Mouse (Mus musculus): ENCODE measurements around the gene Zmpste24. TPM values are rescaled to one million over a fixed set of nuclear protein-coding genes. Genes with fewer than 3 reads are reported as not detected.
"Not testable (repeated sequence)": the region's sequence is repeated elsewhere in the genome, so short reads cannot be mapped to it uniquely, and the experiment has no call there.

Gene Zmpste24
- polyA plus RNA-seq, 1 experiment, result 2.6 TPM

- TF ChIP-seq FLI1 (IDR thresholded peaks at IDR 0.05; ENCODE audit: low read length) (no peak), GATA1 (IDR thresholded peaks at IDR 0.05; ENCODE audit: borderline replicate concordance, low read length) (no peak)
- Histone ChIP-seq H3K27me3 (replicated peaks) (no peaks in the 10 kb centered on the region), H3K36me3 (replicated peaks; ENCODE audit: low read length) (peaks cover 85% of the 10 kb centered on the region), H3K9me3 (no peaks in the 10 kb centered on the region), H3K4me3 (replicated peaks) (no peak overlapping the region), H3K4me1 (no peaks in the 10 kb centered on the region)
Measured at GRCm38 (mm10) chr4:121065336-121065735, 32.7 kb downstream of the Zmpste24 start.

DNA sequence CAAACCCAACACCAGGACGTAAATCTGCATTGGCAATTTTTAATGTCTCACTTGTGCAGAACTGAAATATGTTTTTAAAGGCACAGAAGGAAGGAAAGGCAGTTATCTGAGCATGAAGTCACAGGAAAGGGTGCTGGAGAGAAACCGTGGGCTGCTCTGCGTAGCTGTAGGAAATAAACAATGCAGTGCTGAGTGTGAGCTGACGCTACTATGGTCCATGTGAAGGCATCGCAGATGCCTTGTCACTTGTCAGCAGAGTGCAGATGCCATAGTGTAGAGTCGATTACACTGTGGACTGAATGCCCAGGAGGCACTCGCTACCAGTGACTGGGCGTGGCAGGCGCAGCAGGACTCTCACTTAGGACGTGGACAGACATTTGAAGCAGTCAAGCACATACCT is 38.8 kb downstream of the Zmpste24 start:
- not testable (repeated sequence) for H3K27me3 ChIP-seq (replicated peaks); H3K4me3 ChIP-seq (replicated peaks); H3K9me3 ChIP-seq; H3K4me1 ChIP-seq
- peaks cover 54% of the 10 kb centered on the region for H3K36me3 ChIP-seq (replicated peaks; ENCODE audit: low read length)

DNA sequence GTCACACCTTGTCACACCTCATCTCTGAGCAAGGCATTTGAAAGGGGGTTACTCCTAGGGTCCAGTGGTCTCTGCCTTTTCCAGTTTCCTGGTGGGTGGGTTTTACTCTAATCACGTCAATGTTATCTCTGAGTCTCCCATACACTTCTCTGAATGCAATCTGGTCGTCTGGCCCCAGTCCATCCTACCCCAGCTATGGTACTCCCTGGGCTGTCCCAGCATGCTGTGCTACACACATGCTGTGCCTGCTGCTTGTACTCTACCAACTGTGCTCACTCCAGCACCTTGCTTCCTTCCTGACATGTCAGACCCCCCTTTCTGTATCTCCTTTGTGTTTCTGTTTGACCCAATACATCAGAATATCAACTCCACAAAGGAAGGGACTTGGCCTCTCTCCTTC is 41.0 kb downstream of the Zmpste24 start:
- Histone ChIP-seq H3K9me3 (no peaks in the 10 kb centered on the region), H3K36me3 (replicated peaks; ENCODE audit: low read length) (peaks cover 33% of the 10 kb centered on the region), H3K27me3 (replicated peaks) (peaks cover 27% of the 10 kb centered on the region), H3K4me3 (replicated peaks) (no peak overlapping the region), H3K4me1 (peaks cover 9% of the 10 kb centered on the region)
- TF ChIP-seq GATA1 (IDR thresholded peaks at IDR 0.05; ENCODE audit: borderline replicate concordance, low read length) (no peak), FLI1 (IDR thresholded peaks at IDR 0.05; ENCODE audit: low read length) (no peak)

- Histone ChIP-seq H3K9me3 (no peaks in the 10 kb centered on the region), H3K27me3 (replicated peaks) (peaks cover 34% of the 10 kb centered on the region), H3K36me3 (replicated peaks; ENCODE audit: low read length) (peaks cover 27% of the 10 kb centered on the region), H3K4me1 (peaks cover 10% of the 10 kb centered on the region), H3K4me3 (replicated peaks) (no peak overlapping the region)
- no peak for TF ChIP-seq GATA1 (IDR thresholded peaks at IDR 0.05; ENCODE audit: borderline replicate concordance, low read length)
- TF ChIP-seq FLI1 (IDR thresholded peaks at IDR 0.05; ENCODE audit: low read length), result no peak
Measured at GRCm38 (mm10) chr4:121056342-121056741, 41.7 kb downstream of the Zmpste24 start.

- Histone ChIP-seq H3K4me1 (peaks cover 10% of the 10 kb centered on the region), H3K27me3 (replicated peaks) (peaks cover 55% of the 10 kb centered on the region), H3K4me3 (replicated peaks) (no peak overlapping the region), H3K9me3 (no peaks in the 10 kb centered on the region), H3K36me3 (replicated peaks; ENCODE audit: low read length) (peaks cover under 1% of the 10 kb centered on the region)
- no peak for TF ChIP-seq FLI1 (IDR thresholded peaks at IDR 0.05; ENCODE audit: low read length)
- no peak for TF ChIP-seq GATA1 (IDR thresholded peaks at IDR 0.05; ENCODE audit: borderline replicate concordance, low read length)
Measured at GRCm38 (mm10) chr4:121052454-121053323, 45.4 kb downstream of the Zmpste24 start.

GRCm38 (mm10) chr4:121051863-121052262 is 46.2 kb downstream of the Zmpste24 start:
- H3K27me3 ChIP-seq (replicated peaks), result peaks cover 60% of the 10 kb centered on the region
- peaks cover 10% of the 10 kb centered on the region for H3K4me1 ChIP-seq
- H3K4me3 ChIP-seq (replicated peaks), result no peak overlapping the region
- no peaks in the 10 kb centered on the region for H3K9me3 ChIP-seq
- TF ChIP-seq GATA1 (IDR thresholded peaks at IDR 0.05; ENCODE audit: borderline replicate concordance, low read length), result no peak
- TF ChIP-seq FLI1 (IDR thresholded peaks at IDR 0.05; ENCODE audit: low read length), result no peak
- H3K36me3 ChIP-seq (replicated peaks; ENCODE audit: low read length), result no peaks in the 10 kb centered on the region

GRCm38 (mm10) chr4:121042946-121043345 is 55.1 kb downstream of the Zmpste24 start:
- no peaks in the 10 kb centered on the region for H3K9me3 ChIP-seq
- no peaks in the 10 kb centered on the region for H3K36me3 ChIP-seq (replicated peaks; ENCODE audit: low read length)
- peaks cover 78% of the 10 kb centered on the region for H3K27me3 ChIP-seq (replicated peaks)
- no peak overlapping the region for H3K4me3 ChIP-seq (replicated peaks)
- peaks cover 47% of the 10 kb centered on the region for H3K4me1 ChIP-seq
- no peak for TF ChIP-seq GATA1 (IDR thresholded peaks at IDR 0.05; ENCODE audit: borderline replicate concordance, low read length)
- TF ChIP-seq FLI1 (IDR thresholded peaks at IDR 0.05; ENCODE audit: low read length), result no peak

DNA sequence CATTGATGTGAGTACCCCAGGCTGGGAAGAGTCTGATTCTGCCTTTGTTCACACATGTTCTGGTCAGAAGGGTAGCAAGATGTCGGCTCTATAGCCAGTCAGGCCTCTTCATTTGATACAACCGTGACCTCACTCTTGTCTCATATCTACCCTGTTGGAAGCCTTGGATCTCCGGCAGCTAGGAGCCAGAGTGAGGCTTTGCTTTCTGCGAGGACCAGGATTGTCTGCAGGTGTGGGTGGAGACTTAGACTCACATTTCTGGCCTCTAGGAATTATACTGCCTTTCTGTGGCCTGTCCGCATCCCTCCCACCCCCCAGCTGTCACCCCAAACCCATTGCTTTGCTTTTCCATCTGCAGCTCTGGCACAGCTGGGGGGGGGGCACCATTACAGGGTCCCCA is 55.6 kb downstream of the Zmpste24 start:
- Histone ChIP-seq H3K4me1 (peaks cover 48% of the 10 kb centered on the region), H3K27me3 (replicated peaks) (peaks cover 78% of the 10 kb centered on the region), H3K4me3 (replicated peaks) (no peak overlapping the region), H3K9me3 (no peaks in the 10 kb centered on the region), H3K36me3 (replicated peaks; ENCODE audit: low read length) (no peaks in the 10 kb centered on the region)
- TF ChIP-seq FLI1 (IDR thresholded peaks at IDR 0.05; ENCODE audit: low read length) (no peak), GATA1 (IDR thresholded peaks at IDR 0.05; ENCODE audit: borderline replicate concordance, low read length) (no peak)

GRCm38 (mm10) chr4:121040897-121041671 is 57.0 kb downstream of the Zmpste24 start:
- Histone ChIP-seq H3K4me3 (replicated peaks) (peak overlapping the region; percentile 84), H3K36me3 (replicated peaks; ENCODE audit: low read length) (no peaks in the 10 kb centered on the region), H3K4me1 (peaks cover 48% of the 10 kb centered on the region), H3K27me3 (replicated peaks) (peaks cover 74% of the 10 kb centered on the region), H3K9me3 (no peaks in the 10 kb centered on the region)
- no peak for TF ChIP-seq FLI1 (IDR thresholded peaks at IDR 0.05; ENCODE audit: low read length)
- TF ChIP-seq GATA1 (IDR thresholded peaks at IDR 0.05; ENCODE audit: borderline replicate concordance, low read length), result no peak

- no peaks in the 10 kb centered on the region for H3K36me3 ChIP-seq (replicated peaks; ENCODE audit: low read length)
- H3K27me3 ChIP-seq (replicated peaks), result peaks cover 69% of the 10 kb centered on the region
- peak overlapping the region; percentile 85 for H3K4me3 ChIP-seq (replicated peaks)
- TF ChIP-seq GATA1 (IDR thresholded peaks at IDR 0.05; ENCODE audit: borderline replicate concordance, low read length) (no peak), FLI1 (IDR thresholded peaks at IDR 0.05; ENCODE audit: low read length) (no peak)
- peaks cover 48% of the 10 kb centered on the region for H3K4me1 ChIP-seq
- H3K9me3 ChIP-seq, result peaks cover 5% of the 10 kb centered on the region
Measured at GRCm38 (mm10) chr4:121040323-121040722, 57.7 kb downstream of the Zmpste24 start.
